Mouse (Mus musculus): ENCODE measurements around the gene Prdm8.

The Prdm8 gene

GRCm38 (mm10) chr5:98167180-98167824 is at the start of gene Prdm8:
Prdm8 (plus strand) TSS chr5:98167198.
- peak; percentile 50 for DNase-seq (ENCODE audit: low spot score)

DNA sequence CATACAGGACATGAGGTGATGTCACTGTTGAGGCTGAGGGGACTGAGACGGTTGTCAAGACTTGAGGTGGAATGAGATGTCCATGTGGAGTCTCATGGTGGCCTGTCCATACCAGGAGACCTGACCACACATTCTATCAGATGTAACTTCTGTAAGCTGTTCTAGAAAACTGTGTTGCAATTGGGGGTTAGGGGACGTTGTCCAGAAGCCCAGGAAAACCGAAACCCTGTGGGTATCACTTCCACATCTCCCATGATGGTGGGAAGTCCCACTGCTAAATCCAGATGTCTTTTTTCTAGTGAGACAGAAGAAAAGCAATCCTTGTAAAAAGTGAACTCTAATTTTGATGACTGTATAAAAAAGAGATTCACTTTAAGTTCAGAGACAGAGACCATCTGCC is 39.9 kb upstream of the Prdm8 start:
- DNase-seq (ENCODE audit: low spot score) = no peak

GRCm38 (mm10) chr5:98138545-98139296 is 28.3 kb upstream of the Prdm8 start:
- no peak for DNase-seq (ENCODE audit: low spot score)

DNA sequence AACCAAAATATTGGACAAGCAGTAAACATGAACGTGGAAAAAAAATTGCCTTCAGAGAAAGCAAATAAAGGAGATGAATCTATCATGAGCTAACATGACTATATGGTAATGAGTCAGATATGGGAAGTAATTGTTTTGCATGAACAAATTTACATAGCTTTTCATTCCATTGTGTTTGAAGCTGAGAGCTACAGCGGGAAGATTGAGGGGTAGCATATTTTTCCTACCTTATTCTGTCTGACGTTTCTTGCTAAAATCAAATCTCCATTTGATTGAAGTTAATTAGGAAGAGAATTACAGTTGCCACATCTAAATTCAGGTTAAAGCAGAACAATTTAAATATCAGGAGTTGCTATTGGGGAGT is 27.7 kb upstream of the Prdm8 start:
- DNase-seq (ENCODE audit: low spot score) = no peak

GRCm38 (mm10) chr5:98146895-98147294 is 20.1 kb upstream of the Prdm8 start:
- no peak for DNase-seq (ENCODE audit: low spot score)

DNA sequence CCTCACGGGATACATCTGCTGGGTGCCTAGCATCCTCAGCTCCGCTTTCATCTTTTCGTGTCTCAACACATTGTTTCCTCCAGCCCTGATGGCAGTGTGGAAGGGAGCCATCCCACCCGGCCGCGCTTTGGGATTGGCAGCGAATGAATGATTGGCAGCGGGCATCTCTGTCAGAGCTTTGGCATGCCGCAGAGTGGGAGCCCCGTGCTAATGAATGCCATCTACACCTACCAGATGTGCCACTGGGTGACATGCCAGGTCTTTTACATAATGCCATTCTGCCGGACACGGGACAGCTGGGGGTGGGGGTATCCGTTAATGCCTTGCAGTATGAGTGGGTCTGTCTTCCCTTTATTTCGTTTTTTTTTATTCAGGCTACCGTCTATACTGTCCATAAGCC is 882 bp upstream of the Prdm8 start:
- no peak for DNase-seq (ENCODE audit: low spot score)

DNA sequence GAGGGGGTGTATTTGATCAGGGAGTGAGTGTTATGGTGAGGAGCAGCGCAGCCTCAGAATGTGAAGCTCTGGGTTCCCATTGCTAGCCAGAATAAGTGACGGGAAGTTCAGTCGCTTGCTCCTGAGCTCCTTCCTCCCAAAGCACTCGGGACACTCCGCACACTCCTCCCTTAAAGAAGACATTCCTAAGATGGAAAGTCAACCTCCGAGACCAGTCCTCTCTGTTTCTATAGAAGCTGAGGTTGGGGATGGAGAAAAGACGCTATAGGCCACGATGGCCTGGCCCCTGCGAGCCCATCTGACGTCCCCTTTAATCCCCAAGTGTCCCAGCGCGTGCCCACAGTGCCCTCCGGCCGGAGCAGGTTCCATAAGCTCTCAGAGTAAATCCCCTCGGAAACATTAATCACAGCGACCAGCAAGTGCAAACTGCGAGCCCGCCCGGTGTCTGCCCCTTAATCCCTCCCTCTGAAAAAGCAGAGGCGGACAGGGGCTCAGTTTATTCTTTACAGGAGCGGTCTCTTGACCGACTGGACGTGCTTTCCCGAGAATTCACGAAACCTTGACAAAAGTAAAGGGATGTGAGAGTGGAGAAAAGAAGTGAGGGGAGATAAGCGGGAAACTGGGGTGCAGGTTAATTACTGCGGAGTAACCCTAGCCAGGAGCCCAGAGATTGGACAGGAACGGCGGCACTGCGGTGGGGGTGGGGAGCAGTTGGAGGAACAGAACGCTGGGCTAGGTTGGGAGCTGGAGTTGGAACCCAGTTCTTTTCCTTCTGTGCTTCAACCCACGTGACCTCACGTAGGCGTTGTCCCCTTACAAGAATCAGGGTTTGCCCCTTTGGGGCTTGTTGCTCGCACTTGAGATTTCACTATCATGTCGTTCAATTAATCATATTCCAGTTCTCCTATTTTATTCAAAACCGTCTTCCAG is 1.6 kb downstream of the Prdm8 start:
- no peak for DNase-seq (ENCODE audit: low spot score)

DNA sequence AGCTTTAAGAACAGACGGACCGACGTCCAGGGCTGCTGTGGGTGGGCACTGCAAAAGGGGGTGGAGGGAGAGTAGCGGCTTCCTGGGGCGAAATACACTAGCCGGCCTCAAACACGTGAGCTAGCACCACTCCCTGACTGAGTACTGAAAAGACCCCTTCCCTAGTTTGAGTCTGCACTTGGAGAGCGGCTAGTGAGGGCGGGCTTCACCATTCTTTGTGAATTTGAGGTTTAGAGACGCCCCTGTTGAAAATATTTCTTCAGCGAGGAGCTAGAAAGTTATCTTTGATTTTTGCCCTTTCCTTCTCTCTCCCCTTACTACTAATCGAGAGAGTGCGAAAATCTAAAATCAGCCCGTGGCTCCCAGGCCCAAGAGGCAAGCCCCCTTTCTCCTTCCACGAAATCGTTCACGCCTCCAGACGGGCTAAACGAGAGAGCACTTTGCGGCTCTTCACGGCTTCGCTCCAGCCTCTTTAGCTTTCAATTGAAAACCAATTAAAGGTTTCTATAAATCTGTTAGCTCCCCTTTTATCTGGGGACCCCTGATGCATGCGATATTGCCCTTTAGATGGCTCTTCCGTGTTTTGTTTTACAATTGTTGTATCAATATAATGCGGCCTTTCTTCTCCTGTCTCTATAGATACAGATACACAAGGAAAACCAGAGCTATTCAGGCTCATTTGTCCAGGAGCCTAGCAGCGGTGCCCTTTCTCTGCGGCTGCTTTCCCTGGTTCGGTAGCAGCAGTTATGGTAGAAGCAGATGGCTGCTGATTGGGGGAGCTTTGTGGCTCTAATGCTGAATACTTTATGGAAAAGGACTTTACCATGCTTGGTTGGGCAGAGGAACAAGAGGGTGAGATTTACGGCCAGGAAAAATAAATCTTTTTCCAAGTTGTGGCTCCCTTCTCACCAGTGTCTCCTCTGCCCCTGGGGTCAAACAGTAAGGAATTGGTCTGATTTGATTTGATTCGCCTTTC is 2.7 kb downstream of the Prdm8 start:
- no peak for DNase-seq (ENCODE audit: low spot score)

DNA sequence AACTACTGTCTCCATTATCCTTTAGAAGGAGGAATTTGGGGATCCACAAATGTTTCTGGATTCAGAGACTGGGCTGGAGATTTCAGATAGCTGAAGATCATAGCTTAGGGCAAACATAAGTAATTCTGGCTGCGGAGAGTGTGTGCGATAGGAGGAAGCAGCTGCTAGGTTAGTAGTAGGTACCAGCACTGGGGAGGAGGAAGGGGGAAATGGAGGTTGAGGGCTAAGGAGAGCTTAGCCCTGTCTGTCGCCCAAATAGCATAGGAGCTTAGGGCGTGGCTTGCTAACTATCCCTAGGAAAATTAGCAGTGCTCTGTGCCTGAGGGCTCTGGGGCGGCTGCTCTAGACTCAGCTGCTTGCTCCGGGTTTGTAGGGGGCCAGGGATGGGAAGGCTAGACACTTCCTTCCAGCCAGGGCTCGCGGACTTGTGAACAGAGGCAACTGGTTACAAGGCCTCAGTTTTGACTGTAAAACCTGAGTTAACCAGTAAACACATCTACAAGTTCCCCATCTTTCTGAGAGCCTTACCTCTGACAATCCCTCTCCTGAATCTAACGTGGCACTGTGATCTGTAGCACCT is 4.7 kb downstream of the Prdm8 start:
- DNase-seq (ENCODE audit: low spot score) = no peak

DNA sequence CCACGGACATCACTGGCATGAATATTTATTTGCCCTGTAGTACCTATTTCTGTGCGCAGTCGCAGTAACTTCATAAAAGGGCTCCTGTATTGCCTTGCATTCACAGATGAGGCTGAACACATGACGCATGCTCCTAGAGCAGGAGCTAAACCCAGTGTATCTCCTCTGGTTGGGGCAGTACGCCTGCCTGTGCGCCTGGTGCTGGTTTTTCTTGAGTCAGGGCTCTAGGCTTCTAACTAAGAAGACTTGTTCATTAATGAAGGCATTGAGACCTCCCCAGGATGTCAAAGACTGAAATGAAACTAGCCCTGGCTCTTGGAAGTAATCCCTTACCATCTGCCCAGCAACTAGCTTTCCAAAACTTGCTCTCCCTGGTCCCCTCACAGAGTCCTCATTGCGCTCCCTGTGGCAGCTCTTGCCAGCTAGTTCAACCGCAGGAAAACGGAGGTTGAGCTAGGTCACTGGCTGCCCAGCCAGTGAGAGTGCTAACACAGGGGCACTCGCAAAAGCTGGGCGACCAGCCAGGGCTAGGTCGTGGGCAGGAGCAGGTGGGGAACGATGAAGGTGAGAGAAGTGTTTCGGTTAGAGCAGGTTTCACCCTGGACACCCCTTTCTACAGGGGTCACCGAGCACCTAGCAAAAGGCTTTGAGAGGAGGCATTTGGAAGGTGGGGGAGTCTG is 5.6 kb downstream of the Prdm8 start:
- DNase-seq (ENCODE audit: low spot score) = no peak

GRCm38 (mm10) chr5:98173694-98174093 is 6.7 kb downstream of the Prdm8 start:
- no peak for DNase-seq (ENCODE audit: low spot score)

DNA sequence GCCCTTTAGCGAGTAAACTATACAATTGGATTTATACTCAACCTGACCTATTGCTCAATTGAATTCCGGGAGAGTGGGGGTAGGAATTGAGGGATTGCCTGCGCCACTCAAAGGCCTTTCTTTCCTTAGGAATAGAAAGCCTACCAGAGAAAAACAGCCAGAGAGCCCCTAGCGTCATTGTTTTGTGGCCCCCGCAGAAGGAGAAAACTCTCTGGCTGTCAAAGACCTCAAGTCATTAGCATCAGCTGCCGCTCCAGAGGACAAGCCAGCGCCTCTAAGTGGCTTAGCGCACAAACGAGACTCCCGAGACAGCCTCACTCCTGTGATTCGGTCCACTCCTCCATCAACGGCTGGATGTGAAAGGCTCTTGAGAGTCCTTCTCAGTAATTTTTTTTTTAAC is 12.6 kb downstream of the Prdm8 start:
- DNase-seq (ENCODE audit: low spot score) = no peak

DNA sequence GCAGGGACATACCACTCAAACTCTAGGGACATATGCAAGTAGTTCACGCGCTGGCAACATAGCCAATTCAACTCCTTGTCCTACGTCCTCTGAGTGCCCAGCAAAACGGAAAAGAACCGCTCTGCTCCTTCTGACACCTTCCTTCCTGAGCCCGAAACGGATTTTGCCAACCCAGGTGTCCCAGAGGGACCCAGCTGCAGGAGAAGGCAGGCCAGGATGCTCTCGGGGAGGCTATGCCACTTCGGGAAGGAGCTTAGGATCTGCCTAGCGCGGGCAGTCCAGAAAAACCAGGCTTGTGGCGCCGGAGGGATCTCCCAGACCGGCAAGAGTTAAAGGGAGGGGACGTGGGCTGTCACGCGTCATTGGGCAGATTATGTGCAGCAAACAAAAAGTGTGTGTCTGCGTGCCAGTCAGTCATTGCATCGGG is 13.5 kb downstream of the Prdm8 start:
- DNase-seq (ENCODE audit: low spot score) = no peak

- no peak for DNase-seq (ENCODE audit: low spot score)
Measured at GRCm38 (mm10) chr5:98180888-98181635, 14.1 kb downstream of the Prdm8 start.

DNA sequence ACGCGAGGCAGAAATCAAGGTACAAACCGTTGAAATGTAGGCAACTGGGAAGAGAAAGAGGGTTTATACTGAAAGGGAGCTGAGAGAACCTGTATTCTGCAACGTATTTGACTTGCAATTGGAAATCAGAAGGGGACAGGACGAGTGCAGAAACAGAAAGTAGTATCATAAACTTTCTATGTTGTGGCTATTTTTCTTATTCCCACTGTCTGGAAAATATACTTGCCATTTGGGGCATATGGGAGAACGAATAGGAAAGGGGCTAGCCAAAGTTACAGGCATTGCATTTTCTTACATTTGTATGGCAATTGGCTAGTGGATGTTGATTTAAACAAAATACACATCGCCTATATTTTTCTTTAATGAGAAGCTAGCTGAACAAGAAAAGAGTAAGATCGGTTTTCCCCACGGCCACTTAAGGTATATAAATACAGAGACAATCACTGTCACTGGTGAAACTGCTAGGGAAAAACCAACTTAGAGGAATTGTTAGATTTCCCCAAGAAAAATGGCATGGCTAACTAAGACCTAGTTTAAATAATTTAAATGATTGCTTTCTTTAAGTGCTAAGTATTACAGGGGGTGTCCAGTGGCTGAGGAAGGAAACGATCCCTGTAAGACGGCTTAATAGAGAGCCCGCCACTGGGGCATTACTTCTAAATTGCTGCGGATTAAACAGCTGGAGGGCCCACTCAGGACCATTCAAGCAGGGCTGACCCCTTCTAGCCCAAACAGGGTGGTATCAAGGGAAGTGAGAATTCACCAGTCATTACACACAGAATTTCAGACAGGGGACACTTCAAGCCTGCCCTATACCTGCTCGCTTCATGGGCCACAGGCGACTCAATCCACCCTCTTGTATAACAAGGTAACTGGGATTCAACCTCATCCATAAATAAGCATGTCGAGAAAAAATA is 14.9 kb downstream of the Prdm8 start:
- no peak for DNase-seq (ENCODE audit: low spot score)

GRCm38 (mm10) chr5:98182603-98182920 is 15.6 kb downstream of the Prdm8 start:
- no peak for DNase-seq (ENCODE audit: low spot score)

DNA sequence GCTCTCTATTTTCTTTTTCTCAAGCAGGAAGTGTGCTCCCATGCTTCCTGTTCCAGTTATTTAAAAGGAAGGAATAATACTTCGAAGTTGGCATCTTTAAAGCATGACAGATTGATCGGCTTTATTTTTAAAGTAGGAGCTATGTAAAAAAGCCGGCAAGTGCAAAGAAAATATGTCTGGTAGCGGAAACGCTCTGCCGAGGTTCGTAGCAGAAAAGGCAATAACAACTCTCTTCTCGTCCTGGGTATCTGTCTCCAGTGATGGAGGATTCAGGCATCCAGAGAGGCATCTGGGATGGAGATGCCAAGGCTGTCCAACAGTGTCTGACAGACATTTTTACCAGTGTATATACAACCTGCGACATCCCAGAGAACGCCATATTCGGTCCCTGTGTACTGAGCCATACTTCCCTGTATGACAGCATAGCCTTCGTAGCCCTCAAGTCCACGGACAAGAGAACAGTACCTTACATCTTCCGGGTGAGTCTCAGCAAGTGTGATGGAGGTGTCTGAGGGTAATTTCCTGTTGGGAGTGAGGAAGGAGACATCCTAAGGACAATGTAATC is 16.1 kb downstream of the Prdm8 start:
- DNase-seq (ENCODE audit: low spot score) = no peak

DNA sequence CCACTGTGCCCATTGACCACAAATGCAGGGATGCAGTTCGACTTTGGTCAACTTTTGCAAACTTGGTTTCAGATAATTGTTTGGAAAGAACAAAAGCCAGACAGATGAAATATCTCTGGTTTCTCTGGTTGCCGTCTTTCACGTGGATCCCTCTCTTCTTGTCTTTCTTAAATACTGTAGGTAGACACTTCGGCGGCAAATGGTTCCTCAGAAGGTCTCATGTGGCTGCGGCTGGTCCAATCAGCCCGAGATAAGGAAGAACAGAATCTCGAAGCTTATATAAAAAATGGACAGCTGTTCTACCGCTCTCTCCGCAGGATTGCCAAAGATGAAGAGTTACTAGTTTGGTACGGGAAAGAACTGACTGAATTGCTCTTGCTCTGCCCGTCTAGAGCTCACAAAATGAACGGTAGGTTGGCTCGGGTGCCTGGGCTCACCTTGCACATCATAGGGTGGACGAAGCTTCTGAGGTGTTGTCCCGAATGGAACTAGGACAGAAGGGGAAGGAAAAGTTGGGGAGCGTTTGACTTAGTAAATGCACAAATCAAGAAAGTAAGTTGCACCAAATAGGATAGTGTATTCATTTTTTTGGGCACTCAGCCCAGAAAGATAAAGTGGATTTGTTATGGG is 17.4 kb downstream of the Prdm8 start:
- DNase-seq (ENCODE audit: low spot score) = no peak

All from ovary, adult 18-20 months (tissue).